Mouse (Mus musculus) monocyte, adult 2 months (primary cell): ENCODE measurements at regions not wholly inside any gene's neighbourhood (a gene's known extent, or its start where the extent isn't known, plus 50 kb on each side); places are given as distances from the start of the nearest gene placed in this dataset.

Source experiments
- DNase-seq, 2 experiments: peaks; one replicate each; pipeline ENCODE4 v3.0.0; 2022; ENCODE audit warnings: low spot score in 2 of 2, low read depth in 1 of 2

DNA sequence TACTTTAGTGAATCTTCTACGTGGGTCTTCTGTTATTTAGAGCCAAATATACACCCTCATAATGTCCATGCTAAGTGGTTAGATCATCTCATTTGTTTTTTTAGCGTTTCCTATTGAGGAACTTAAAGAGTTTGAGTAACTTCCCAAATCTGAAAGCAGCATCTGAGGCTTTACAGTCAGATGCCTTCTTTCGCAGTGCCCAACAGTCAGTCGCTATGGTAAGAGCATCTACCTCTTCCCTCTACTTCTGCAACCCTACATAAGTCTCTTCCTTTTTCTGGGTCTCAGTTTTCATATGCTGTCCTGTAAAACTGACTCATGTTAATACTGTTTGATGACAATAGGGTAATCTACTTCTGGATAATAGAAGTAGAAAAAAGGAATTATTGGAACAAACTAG, 146.8 kb downstream of the Ktn1 start:
- no peak for DNase-seq

DNA sequence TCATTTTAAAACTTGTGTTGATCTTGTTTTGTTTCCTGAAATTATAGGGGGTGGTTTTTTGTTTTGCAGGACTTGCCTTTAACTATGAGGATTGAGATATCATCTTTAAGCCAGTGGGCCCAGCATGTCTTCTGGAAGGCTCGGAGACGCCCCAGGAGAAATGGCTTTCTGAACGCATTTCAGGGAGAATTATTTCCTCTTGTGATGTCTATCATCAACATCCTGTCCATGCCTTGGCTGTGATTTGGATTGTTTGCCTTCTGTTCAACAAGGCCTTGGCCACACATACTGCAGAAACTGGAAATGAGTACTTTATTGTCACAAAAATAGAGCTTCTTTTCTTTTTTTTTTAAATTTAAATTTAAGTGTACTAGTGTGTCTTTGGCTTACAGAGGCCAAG, 150.0 kb downstream of the Ktn1 start:
- no peak for DNase-seq

DNA sequence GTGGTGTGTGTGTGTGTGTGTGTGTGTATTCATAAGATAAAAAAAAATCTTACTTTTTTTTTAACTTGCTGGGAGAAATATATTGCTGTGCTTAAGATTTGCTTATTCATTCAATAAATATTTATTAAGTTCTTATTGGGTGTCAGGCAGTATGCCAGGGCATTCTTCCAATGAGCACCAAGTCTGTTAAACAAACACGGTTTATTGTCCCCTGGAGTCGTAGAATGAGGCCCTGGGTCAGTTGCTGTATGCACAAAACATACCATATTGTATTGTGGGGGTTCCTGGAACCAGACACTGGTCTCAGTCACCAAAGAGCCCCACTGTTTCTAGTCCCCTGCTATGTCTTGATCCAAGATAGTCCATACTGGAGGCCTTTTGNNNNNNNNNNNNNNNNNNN, 151.3 kb downstream of the Ktn1 start:
- DNase-seq, result no peak

DNA sequence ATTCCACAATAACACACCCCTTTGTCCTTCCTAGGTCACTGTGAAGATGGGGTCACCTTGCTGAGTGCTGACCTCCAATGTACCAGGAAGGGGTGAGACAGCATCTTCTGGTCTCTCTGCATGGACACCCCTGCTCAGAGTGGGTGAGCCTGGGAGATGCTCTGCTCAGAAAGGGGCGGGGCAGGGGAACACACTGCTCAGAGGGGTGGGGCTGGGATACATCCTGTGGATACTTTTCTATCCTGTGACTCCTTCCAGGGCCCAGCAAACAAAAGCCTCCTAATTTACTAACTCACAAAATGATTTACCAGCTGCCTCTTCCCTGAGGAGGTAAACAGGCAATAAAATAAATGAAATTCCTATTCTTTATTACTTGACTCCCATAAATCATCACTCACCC, 157.0 kb downstream of the Ktn1 start:
- no peak for DNase-seq

DNA sequence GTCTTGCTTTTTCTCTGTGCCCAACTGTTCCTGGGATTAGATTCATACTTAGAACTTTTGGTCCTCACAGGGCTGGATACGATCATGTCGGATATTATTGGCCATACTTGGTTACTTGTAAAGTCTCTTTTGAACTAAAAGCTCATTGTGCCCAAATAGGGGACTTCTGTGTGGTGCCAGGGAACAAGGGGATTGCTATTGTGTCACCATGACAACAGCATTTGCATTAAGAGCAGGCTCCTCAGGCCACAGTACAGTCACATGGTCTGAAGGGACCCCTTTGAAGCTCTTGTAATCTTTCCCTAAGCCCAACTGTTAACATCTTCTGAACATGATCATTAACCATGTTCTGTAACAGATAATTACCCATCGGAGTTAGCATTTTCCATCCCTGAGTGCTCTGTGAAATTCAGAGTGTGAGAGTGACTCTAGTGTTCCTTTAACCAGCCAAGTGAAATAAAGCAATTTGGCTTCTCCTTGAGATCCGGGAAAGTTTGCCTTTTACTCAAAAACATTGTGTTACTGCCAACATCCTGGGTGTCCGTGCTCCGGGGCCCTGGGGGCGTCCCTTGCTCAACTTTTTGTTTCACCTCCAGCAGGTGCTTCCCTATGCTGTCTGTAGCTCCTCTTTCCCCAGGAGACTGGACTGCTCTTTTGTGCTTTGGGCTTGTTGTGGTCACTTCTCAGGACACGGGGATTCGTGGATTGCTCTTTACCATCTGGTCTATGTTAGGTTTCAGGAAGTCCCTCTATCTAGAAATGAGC, 157.7 kb downstream of the Ktn1 start:
- no peak for DNase-seq

DNA sequence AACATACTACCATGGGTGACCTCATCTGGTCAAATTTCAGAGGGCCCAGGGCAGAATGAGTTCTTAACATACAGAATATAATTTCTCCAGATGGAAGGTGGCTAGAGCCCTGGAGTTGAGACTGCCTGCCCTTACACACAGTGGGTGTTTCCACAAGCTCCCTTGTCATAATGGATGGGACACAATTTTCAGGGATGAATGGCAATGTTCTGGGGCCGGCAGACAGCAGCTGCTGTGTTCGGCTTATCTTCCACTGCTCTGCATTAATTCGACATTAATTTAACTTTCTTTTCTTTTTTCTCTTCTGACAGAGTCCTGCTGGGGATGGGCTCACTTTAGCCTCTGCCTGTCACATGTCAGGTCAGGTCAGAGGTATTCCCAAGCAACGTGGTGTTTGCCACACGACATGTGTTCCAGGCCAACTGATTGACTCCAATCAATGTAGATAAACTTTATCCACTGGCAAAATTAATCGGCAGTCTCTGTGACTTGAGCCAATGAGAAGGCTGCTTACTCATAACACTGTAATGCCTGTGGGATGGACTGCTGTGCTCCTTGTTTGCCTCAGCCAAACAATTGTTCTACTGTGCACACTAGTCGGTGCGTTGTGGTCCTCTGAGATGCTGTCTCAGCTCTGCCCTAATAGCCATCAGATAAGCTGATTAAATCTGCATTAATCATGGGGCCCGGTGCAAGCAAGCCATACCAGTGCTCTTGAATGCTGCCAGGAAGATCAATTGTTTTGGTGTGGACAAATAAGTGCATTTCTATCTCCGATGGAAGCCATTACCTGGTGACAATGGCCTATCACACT, 160.1 kb downstream of the Ktn1 start:
- DNase-seq, result no peak

DNA sequence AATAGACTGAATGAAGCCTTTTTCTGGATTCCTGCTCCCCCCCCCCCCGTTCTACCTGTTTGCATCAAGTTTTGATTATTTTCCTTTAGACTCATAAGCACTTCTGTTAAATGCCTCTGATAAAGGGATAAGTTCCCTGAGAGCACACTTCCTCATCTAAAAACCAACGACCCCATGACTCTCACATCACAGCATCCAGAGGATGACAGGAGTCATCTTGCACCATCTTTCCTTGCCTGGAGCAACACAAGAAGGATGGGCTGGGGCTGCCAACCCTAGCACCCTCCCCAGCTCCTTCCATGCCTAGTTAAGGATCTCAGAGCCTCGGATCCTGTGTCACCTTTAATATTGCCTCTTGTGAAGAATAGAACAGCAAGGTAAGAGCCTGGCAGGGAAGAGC, 170.0 kb downstream of the Ktn1 start:
- DNase-seq, result no peak

DNA sequence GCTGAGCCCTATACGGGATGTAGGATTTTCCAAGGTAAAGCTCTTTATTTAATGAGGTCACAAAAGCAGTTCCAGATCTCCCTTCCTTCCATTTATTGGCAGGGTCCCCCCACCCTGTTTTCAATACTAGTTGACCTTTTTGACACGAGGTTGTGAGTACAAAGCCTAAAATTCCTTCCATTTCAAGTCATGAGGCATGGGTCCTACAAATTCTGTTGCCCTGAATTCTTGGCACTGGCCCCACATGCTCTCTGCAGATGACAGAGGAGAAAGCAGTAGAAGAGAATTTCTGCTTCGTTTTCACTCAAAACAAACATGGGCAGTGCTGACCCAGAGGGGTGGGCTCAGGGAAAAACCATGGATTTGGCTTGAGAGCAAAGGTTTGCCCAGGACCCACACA, 170.4 kb downstream of the Ktn1 start:
- no peak for DNase-seq

DNA sequence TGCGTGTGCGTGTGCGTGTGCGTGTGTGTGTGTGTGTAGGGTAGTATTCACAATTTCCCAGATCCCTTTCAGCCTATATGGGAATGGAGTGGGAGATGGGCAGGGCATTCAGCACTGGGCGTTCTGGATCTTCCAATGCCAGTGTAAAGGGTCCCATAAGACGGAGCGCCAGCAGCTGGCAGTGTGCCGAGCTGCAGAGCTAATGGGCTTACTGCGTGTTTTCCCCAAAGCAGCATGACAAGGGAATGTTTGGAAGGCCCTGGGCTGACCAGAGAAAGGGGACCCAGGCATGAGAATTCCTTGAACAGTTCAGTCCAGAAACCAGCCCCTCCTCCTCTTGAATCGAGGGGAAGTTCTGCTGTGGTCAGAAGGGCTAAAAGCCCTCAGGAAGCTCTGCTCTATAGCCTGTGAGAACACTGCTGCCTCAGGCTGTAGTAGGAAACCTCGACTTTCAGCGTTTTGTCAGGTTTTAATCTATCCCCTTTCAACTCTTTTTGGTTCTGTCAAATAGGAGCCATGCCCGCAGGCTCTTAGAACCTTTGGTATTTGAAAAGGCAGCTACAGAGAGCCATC, 172.4 kb downstream of the Ktn1 start:
- no peak for DNase-seq

DNA sequence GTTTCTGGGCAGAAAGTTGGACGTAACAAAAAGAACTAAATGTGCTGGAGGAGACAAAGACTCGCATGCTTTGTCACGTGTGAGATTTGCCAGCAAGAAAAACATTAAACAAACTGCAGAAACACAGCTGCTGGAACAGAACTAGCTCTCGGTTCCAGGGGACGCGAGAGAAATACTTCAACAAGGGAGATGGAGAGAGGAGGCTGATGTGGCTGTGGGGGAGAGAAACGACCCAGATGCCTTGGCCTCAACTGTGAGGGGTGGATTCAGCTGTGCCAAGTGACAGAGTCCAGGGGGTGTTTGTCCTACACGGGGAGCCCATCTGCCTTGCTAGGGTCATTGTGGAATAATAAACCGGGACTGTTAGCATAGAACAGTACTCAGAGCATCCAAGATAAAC, 174.9 kb downstream of the Ktn1 start:
- no peak for DNase-seq

DNA sequence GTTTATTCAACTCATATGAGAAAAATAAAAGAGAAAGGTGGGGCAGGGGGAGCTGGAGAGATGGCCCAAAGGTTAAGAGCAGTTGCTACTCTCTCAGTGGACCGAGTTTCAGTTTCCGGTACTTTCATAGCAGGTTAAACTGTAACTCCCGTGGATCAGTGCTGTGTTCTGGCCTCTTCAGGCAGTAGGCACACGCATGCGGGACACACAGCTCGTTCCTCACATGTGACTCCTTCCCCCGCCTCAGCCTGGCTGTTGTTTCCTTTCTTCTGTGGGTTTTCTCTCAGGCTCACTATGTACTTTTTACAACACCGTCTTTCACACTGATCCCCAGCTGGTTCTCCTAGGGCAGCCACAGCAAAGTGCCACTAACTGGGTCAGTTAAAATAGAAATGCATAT, 175.4 kb downstream of the Ktn1 start:
- DNase-seq, result no peak

DNA sequence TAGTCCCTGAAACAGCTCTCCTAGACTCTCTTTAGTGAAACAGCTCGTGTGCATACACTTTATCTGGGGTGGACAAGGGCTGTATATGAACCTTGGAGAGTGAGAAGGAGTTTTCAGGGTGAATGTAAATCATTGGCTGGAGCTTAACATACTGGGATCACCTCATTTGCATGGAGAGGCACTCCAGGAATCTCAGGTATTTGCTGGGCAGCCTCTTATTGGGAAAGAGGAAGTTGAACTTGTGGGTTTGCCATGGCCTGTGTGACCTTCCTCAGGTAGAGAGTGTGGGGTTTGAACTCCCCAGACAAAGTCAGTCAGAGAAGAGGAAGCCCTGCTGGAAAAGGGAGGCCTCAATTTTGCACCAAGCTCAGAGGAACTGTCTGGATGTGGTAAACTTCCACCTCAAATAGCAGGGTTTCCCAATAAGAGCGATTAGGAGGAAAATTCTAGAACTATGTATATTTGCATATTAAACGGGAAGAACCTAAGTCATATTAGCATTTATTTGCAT, 177.3 kb downstream of the Ktn1 start:
- DNase-seq, result no peak

DNA sequence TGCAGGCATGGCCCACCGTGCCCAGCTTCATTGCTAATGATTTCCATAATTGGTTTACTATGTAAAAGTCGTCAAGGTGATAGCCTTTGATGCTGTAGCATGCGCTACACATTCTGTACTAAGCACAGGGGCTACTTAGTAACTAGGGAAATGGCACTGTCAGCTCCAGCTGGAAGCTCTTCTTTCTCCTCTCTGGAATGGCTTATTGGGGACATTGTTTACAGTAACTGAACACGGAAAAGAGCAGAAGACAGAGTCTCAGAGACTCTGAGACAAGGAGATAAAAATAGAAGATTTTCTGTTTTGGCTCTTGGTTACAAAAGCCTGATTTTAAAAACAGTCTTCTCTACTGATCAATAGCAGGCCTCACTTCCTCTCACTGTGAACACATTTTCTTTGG, 178.3 kb downstream of the Ktn1 start:
- DNase-seq, result no peak

DNA sequence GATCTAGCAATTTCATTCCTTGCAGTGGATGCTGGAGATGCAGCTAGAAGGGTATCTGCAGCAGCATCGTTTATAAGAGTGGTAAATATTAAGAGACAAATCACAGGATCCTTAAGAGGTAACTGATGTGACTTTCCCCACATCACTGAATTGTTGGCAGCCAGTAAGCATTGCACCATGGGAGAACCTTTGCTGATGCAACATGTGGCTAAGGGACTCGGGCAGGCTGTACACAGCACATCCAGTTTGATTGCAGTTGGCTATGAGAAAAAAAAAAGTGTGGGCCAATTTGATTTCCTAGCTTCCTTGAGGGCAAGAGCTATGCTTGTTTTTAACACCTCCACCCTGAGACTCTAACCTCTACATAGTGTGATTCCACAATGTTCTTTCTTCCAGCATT, 179.4 kb downstream of the Ktn1 start:
- DNase-seq, result no peak

DNA sequence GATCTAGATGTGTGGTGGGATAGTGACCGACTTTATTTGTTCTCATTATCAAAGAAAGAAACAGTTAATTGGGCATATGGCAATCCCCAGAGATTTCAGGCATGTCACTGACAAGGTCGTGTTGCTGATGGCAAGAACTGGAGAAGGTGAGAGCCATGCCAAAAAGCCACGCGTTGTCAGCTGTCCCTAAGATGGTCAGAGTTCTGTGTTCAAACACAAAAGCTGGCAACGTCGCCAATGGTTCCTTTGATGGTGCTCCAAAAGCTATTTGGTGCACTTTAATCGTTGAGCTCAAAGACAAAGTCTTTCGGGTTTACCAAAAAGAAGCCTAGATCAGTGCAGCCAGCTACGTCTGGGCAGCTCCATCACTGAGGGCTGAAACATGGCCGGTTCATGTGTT, 185.4 kb downstream of the Ktn1 start:
- no peak for DNase-seq

DNA sequence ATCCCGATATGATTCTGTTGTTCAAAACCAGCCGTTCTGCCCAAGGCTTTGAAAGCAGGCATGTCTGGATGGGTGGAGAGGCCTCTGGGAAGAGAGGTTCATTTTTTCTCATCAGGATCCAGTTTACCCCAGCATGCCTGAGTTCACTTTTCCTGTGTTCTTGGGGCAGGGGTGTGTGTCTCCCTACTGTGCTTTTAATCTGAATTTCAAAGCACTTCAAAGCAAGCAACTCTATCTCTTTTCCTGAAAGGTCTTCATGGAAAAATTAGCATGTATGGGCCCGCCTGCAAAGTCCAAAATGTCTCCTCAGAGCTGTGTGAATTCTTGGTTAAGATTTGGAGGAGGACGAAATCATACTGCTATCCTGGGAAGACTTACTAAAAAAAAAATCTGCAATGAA, 187.2 kb downstream of the Ktn1 start:
- DNase-seq, result no peak

DNA sequence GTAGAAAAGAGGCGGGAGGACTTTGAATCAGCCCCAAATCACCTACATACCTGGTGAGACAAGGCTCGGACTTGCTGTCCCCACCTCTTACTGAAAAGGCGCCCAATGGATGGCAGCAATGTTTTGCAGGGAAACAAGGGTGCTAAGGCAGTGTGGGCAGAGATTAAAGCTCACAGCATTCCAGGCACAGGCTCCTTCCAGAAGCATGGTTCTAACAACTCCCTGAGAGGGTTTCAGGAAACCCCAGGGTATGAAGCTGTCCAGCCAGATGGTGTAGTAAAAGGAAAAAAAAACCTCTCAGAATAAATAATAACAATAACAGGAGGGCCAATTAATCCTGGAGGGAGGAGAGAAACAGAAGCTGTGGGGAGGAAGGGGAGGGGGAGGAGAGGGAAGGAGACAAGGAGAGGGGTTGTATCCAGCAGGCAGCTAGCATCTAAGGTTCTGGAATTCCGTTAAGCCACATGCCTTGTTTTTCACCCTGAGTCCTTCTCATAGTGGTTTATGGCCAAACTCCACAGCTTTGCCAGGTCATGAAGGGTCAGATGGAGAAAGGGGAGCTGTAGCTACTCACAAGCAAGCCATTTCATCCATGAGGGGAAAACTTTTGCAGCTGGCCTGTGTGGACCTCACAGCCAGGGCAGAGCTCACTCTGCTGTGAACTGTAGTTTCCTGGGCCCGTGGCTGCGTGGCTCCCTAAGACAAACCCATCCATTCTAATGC, 191.4 kb downstream of the Ktn1 start:
- no peak for DNase-seq

DNA sequence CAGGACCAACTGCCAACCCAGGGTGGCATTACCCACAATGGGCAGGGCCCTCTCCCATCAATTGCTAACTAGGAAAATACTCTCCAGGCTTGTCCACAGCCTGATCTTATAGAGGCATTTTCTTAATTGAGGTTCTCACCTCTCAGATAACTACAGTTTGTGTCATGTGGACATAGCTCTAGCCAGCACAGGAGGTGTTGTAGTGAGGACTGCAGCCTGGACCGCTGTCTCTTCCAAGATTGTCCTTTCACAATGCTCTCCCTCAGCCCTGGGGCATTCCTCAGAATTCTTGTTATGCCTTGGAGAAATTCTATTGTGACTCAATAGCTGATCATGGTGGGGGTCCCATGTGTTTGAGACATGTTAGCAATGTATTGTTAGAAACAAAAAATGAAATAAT, 196.1 kb downstream of the Ktn1 start:
- no peak for DNase-seq

DNA sequence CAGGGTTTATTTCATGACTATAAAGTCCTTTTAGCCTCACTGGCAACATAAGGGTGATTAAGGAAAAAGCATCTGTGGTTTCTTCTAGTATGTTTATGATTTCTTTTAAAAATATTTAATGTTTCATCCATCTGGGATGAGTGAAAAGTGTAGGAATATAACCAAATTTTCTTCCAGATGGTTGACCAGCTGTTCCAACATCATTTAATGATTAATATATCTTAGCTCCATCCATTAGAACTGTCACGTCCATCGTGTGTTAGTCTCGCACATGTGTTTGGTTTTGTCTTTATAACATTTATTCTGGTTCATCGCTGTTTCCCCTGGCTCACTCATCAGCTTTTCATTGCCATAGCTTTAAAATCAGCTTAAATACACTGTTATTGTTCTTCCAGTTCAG, 200.6 kb downstream of the Ktn1 start:
- no peak for DNase-seq

DNA sequence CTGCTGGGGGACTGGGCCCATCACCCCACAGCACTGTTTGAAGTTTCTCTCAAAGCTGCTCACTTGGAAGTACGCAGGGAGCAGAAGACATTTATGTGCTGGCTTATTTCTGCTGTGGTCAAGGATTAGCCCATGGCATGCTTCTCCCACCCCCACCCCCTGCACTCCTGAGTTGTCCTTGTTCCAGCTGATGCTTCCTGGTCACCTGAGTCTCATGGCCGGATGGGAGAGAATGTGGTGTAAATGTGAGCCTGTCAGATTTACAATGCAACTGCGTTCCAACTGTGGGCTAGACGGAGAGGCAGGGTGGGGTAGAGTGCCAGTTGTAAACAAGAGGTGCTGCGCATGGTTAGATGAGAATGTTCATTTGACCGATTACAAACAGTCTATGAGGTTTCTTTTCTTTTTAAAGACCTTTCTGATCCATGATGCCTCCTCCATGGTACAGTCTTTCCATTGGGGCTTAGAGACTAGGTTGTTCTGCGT, 208.1 kb downstream of the Ktn1 start:
- no peak for DNase-seq

DNA sequence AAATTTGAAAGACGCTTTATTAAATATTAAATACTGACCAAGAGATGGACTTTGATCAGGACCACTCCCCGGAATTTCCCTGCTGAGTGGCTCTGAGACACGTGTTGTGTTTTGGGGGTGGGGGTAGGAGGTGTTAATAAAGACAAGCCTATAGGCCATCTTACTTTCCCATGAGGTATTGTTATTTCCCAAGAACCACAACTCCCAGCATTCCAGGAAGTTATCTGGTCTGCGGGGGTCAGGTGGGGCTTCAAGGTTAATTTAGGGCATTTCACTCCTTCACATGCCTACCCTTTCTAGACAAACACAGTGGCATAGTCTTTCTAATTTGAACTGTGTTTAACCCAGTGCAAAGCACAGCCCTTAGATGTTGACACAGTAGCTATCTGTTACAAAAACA, 209.0 kb downstream of the Ktn1 start:
- DNase-seq, result no peak
